Mouse (Mus musculus) testis, postnatal 14 days (tissue): Measurements from ENCODE around the gene Krtap16-1.

Source experiments
- DNase-seq: peaks from one replicate; pipeline ENCODE4 v3.0.0; 2021; ENCODE audit warnings: low spot score

Gene Krtap16-1

DNA sequence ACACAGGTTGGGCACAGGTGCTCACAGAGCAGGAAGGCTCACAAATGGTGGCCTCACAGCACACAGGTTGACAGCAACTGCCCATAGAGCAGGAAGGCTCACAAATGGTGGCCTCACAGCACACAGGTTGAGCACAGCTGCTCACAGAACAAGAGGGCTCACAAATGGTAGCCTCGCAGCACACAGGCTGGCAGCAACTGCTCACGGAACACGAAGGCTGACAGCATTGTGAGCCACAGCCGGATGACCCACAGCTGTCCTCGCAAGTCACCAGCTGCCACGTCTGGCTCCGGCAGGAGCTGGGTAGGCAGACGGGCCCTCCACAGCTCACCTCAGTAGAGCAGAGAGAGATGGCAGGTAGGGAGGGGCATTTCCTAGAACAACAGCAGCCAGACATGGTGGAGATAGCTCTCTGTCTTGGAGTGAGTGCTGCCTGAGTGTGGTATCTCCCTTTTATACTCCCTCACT lies at the start of gene Krtap16-1:
Gene Krtap16-1 (minus strand): TSS at position 418 of the 468 bp plus-strand sequence.
- DNase-seq = no peak

DNA sequence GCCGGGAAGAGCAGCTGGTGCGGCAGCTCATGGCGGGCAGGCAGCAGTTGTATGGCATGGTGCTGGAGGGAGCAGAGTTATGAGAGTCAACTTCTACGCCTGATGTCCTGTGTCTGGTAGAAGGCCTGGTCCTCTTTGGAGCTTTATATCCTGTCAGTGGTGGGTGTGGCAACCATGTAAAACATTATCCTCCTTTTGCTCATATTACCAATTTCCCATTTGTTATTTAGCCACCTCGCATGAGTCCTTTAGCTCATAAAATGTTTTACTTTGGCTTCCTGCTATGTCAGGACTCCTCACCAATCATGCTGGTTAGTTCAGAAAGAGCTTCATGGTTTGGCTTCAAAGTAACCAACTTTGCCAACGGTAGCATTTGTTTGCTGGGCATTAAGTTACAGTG lies 43.4 kb upstream of the Krtap16-1 start, which contains the start of gene Krt33b:
Gene Krt33b (minus strand): TSS at position 101 of the 400 bp plus-strand sequence.
- DNase-seq = no peak

DNA sequence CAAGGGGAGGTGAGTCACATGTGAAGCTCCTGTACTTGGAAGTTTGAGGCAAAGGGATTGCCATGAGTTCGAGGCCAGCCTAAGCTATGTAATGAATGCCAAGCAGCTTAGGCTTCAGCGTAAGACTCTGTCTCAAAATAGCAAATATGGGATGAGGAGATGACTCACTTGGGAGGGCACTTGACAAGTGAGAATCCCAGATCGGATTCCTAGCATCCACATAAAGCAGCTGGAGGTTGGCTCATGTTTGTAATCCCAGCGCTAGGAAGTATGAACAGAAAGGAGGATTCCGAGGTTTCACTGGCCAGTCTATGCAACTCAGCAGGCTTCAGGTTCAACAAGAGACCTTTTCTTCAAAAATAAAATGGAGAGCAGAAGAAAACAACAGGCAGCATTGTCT lies 35.0 kb upstream of the Krtap16-1 start:
- no peak for DNase-seq

DNA sequence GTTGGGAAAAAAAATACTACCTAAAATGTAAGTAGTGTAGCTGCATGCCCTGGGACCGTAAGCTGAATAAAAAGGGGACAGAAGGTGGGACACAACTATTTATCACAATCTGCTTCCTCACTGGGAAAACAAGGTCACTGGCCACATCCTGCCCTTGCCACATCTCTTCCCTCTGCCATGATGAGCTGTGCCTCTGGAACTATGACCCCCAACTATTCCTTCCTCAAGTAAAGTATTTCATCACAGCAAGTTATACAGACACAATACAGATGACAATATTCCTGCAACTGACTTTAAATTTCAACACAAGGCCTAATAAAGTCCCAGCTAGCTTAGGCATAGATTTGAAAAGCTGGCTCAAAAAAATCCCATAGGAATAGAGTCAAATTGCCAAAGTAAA lies 33.1 kb upstream of the Krtap16-1 start:
- no peak for DNase-seq

DNA sequence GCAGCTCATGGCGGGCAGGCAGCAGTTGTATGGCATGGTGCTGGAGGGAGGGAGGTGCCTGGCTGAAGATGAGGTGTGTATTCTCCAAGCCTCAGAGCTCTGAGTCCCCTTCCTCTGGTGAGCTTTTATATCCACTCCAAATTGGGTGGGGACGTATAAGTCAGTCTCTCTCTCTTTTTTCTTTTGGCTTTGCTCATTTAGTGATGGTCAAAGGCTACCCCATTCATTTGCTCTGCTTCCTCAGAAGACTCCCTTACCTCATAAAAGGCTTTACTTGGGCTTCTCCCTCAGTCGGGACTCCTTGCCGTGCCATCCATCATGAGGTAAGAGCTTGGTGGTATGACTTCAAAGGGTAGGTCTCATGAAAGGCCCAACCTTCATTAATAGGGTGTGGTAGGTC lies 29.7 kb upstream of the Krtap16-1 start, which contains the start of gene Krt33a:
Gene Krt33a (minus strand): TSS at position 101 of the 400 bp plus-strand sequence.
- no peak for DNase-seq

DNA sequence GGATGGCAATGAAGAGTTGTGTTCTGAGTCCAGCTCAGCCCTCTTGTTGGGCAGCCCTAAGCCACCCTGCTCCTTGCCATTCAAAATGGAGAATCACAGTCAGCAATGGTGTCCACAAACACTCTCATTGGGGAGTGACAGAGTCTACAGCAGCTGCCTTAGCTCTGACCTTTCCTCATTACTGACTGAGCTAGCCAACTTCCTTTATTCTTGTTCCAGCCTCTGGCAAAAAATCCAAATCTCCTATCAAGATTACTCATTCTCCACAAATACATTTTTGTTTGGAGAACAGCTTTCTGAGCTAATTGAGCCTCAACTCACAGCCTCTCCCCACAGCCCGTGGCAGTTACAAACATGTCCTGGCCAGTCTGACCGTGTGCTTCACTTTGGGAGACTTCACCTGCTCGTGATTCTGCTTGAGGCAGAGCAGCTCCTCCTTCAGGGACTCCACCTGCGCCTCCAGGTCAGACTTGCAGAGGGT lies 27.3 kb upstream of the Krtap16-1 start:
- DNase-seq = no peak

DNA sequence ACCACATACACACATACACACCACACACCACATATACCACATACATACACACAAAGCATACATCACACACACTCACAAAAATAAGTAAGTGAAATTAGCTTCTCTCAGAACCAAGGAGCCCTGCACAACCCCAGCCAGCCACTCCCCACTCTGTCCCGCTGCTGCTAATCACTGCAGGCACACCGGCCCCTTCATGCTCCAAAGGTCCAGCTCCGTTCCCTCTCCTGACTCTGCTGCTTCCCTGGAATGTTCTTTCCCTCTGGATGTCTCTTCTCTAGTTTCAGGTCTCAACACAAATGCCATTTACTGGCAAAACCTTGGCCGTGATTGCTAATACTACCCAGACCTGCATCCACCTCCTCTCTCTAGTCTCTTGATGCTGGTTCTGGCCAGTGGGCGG lies 24.3 kb upstream of the Krtap16-1 start:
- no peak for DNase-seq

DNA sequence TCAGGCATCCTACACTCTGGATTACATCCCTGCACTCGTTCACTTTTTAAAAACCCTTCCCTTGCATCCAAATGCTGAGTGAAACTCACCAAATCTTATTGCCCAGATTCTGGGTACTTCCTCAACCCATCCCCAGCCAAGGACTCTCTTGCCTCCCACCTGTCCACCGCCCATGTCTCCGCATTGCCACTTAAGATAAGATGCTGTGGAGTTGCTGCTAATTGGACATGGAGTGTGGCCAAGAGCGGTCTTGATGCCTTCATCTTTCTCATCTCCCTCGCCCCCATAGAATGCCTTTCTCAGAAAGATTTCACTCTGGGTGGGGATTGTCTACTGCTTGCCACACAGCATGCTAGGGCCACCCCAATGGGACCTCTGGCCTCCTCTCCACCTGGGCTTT lies 21.9 kb upstream of the Krtap16-1 start:
- DNase-seq = no peak

DNA sequence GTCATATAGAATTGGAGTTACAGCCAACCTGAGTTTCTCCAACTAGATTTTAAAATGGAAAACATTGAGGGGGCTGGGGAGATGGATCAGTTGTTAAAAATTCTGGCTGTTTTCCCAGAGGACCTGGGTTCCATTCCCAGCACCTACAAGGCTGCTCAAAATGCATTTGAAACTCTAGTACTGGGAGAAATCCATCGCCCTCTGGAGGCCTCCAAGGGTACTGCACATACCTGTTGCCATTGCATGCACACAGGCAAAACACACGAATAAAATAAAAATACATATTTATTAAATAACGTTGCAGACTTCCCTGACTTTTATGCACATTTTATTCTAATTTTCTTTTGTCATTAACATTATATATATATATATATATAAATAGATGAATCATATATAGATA lies 20.2 kb upstream of the Krtap16-1 start:
- DNase-seq = no peak

DNA sequence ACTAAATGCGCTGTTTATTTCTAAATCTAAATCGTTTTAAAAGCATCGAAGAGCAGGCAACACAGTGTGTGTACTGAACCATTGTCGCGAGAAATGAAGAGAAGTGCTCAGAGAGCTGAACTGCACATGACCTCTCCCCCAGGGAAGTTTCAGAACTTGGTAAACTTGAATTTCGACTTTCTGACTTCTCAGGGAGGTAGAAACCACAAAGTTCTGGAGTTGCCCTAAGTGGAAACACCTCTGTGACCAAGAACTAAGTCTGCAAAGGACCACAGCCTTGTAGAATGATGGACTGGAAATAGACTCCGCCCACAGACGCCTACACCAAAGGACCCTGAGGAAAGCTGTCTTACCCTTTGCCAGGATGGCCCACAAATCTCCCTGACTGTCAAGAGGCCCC lies 19.5 kb upstream of the Krtap16-1 start:
- no peak for DNase-seq

DNA sequence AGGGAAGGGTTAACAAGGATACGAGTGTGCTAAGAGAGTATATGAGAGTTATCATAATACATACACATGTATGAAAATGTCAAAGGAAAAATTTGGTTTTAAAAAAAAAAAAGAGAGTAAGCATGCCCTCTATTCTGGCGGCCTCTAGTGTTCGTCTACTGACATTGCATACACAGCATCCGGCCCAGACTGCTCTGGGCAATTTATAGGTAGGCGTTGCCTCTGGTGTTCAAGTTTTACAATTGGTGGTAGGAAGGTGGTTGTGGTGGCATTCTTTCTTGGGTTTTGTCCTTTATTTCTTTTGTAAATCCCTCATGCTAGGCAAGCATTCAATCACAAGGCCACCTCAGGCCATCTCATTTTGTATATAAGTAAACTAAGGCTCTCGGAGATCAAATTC lies 18.4 kb upstream of the Krtap16-1 start:
- no peak for DNase-seq

DNA sequence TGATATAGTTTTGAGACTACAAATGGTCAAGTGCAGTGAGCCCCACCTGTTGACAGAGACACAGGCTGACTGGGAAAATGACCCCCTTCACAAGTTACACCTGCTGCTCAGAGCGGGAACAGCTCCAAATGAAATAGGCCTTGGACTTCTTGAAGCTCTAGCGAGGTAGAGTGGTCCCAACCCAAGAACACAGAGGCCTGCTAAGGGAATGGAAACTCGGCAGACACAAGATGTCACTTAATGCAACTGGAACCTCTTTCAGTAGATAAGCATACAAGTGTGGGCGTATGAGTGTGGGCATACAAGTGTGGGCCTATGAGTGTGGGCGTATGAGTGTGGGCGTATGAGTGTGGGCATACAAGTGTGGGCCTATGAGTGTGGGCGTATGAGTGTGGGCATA lies 12.7 kb upstream of the Krtap16-1 start:
- no peak for DNase-seq

DNA sequence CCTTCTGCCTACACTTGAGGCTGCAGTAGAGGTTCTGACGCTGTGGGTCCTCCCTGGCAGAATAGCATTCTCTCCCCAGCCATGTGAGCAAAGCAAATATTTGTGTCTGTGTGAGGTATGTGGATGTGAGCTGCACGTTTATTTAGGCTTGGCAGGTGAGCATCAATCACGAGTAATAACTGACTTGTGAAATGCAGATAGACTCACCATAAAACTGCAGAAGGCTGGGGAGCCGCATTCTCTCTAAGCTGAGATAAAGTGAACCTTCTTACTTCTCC lies 7.9 kb upstream of the Krtap16-1 start:
- DNase-seq = no peak

DNA sequence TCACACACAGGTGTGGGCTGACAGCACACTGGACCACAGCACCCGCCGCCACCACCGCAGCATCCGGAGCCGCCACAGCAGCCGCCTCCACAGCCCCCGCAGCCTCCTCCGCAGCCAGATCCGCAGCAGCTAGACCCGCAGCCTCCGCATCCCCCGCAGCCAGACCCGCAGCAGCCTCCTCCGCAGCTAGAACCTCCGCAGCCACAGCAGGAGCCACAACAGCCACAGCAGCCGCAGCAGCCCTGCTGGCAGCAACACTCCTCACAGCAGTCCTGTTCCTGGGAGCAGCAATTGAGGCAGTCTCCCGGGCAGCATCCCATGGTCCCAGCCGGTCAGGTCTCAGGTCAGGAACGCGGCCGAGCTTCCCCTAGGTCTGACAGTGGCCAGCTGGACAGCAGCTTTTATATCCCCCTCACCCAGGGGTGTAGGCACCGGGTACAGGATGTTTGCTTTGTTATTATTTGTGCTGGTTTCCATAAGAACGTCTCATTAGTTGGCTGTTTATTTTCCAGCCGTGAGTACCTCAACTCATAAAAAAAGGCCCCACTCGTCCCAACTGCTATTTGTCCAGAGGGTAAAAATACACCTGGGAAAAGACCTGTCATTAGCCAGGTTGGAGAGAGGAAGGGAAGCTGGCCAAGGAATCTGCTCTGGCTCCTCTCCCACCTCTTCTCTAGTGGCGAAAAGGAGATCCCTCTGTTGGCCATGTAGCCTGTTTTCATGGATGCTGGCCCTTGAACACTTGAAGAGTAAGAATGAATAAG lies 7.4 kb upstream of the Krtap16-1 start, which contains the start of gene Krtap17-1:
Gene Krtap17-1 (minus strand): TSS at position 375 of the 764 bp plus-strand sequence.
- DNase-seq = no peak

DNA sequence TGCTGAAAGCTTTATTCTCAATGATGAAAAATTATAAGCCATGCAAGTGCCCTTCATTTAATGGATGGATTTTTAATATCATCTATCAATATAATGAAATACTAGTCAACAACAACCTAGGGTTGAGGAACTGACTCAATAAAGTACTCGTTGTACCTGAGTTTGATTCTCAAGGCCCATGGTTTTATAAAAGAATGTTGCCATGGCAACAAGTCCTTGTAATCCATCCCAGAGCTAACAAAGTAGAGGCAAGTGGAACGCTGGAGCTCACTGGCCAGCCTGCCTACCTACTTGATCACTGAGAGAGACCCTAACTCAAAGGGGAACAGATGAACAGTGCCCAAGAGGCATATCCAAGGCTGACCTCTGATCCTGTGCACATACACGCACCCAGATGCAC lies 4.2 kb upstream of the Krtap16-1 start:
- no peak for DNase-seq

DNA sequence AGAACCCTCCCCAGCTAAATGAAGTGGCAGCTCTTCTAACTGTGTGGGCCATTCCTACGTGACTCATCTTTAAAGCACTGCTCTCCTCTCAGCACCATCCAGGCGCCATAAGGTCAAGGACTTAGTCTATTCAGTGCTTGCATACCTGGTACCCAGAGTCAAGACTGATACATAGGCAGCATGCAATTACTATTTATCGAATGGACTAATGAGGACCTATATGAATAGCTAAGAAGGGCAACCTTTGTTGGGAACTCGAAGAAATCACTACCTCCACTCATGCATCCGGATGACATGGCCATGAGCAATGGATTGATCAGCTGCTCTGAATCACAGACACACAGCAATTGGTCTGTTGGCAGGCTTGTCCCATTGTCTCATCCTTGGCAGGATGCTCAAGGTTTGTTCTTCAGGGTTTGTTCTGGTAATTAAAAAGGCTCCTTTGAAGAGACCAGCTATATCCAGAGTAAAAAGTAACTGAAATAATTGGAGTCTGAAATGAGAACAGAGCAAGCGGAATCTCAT lies 3.5 kb upstream of the Krtap16-1 start:
- no peak for DNase-seq

DNA sequence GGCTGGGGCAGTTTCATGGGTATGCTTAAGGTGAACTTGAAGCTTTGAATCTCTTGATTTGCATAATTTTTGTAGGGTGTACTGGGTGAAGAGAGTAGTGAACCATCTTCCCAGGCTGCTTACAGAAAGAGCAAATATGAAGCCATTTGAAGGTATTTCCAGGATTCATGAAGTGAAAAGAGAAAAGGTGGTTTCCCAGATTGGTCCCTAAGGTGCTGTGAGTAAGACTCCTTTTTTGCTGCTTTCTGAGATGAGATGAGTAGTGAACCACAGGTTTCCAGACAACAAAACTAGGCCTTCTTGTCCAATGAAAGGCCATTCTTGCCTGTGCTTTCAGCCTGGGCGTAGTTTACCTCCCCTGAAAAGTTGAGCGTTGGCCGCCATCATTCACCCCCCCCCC lies 2.1 kb upstream of the Krtap16-1 start:
- no peak for DNase-seq

DNA sequence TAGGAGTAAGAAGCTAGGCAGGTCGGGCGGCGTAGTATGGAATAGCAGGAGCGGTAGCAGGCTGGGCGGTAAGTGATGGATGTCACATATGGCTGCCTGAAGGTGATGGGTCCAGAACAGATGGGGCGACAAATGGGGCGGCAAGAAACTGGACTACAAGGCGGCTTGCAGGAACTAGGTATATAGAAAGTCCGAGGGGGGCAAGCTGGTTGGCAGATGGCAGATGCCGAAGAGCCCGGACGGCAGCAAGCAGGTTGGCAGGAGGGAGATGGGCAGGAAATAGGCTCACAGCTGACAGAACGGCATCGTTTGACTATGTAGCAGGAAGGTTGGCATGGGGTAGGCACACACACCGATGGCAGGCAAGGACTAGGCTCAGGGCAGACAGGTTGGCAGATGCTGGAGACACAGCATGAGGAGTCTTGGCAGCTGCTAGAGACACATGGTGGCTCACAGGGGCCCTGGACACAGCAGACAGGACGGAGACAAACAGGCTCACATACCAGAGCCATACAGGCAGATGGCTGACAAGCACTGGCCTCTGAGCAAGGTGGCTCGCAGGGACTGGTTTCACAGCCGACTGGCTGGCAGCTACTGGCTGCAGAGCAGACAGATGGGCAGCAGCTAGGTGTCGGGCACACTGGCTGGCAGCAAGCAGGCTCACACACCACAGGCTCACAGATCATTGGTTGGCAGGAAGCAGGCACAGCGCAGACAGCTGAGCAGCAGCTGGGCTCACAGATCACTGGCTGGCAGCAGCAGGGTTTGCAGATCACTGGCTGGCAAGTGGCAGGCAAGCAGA lies 905 bp downstream of the Krtap16-1 start:
- DNase-seq = no peak

DNA sequence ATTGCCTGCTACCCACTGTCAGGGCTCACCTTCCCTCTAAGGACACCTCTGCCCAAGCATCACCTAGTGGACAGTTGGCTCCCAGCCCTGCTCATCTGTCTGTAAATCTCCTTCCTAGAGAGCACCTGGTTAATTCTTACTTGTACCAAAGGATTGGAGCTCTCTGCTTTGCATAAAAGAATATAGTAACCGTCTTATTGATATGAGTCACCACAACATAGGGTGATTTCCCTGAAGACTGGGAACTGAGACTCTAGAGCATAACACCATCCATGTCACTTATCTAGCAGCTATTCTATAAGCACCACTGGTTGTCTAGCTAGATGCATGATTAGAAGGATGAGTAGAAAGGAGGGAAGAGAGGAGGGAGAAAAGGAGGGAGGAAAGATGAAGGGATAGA lies 3.0 kb downstream of the Krtap16-1 start:
- no peak for DNase-seq

DNA sequence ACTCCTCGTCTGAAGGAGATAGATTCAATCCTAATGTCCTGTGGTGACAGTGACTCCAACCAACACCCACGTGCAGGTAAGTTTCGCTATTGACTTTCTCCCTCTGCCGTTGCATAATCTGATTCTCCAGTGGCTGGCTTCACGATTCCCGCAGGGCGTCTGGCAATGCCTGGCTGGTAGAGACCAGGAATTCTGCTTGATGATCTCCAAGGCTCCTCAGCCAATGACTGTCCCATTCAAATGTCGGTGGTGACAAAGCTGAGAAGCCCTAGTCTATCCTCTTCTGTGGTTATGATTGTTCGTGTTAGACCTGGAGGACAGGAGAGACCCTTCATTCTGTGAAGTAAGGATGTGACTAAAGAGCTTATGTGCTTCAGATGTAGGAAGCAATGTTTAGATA lies 3.7 kb downstream of the Krtap16-1 start:
- DNase-seq = no peak

DNA sequence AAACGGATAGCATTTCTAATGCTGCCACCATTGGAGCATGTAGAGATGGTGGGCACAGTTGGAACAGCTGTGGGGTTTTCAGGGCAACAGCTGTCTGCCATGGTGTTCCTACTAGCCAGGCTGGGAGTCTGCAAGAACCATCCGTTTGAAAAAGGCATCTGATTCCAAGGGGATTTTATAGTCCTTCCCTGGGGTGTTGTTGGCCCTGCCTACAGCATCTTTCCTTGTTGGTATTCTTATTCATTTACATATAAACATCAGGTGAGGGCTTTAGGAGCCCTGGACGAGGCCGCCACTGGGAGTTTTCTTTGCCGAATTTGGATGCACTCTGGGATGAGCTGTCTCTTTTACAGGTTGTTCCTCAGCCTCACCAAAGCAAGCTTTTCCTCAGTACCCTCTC lies 7.4 kb downstream of the Krtap16-1 start, which contains the start of gene Krtap29-1:
Gene Krtap29-1 (minus strand): TSS at position 101 of the 400 bp plus-strand sequence.
- DNase-seq = no peak

DNA sequence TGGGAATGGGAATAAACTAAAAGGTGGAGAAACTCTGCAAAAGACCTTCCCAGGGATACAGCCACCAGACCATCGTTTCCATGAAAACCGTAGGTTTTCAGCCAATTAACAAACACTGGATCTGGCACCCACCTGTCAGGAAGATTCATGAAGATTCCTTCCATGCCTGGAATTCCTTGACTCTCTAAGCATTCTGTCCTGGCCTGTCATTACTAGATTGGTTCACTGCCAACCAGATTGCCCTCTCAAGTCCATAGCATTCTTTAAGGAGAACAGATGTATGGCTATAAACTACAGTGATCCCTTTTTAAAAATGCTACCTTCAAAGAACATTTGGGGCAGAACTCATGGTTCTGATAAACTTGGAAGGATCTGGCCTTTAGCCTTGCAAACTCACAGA lies 20.4 kb downstream of the Krtap16-1 start:
- no peak for DNase-seq

DNA sequence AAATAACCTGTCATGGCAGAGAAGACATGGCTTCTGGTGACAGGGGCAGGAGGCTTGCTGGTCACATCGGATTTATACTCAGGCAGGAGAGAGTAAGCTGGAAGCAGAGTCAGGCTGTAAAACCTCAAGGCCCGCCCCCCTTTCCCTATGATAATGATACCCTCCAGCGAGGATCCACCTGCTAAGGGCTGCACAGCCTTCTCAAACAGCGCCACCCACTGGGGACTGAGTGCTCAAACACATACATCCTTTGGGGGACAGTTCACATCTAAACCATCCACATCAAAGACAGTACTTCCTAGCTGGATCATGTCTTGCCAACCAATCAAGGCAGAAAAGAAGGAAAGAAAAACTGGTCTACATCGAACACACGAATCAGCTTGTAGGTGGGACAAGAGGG lies 22.2 kb downstream of the Krtap16-1 start:
- no peak for DNase-seq
